Mouse (Mus musculus) forebrain, embryonic 14.5 days (tissue): ENCODE results near the gene Vstm2b. TPM values are rescaled to one million over a fixed set of nuclear protein-coding genes. Genes with fewer than 3 reads are reported as not detected.

ENCODE experiments used
- ATAC-seq: fragments of 200-750 bp; cut with Nextera tagmentation; 2 replicates; pipeline ENCODE4 v1.8.0; 2017; ENCODE audit warnings: mild to moderate bottlenecking, moderate library complexity
- DNase-seq: peaks from one replicate; pipeline ENCODE4 v3.0.0-alpha.2; 2015; ENCODE audit warnings: low spot score
- H3K27ac ChIP-seq: fragments of 300-500 bp; sonication (generic); 2 replicates; pipeline ENCODE4 v1.5.1; 2014; ENCODE audit warnings: low read depth, mild to moderate bottlenecking, control low read depth, low read length, moderate library complexity
- H3K27me3 ChIP-seq: fragments of 300-500 bp; sonication (generic); replicated peaks from 2 replicates; pipeline ENCODE4 v1.6.1; 2014; ENCODE audit warnings: low read length, control low read depth, mixed read lengths; ENCODE audit not compliant: control insufficient read depth, insufficient read depth
- H3K36me3 ChIP-seq: fragments of 300-500 bp; sonication (generic); 2 replicates; pipeline ENCODE4 v1.6.1; 2014; ENCODE audit warnings: low read length, control low read depth; ENCODE audit not compliant: control insufficient read depth, insufficient read depth
- H3K4me1 ChIP-seq: fragments of 300-500 bp; sonication (generic); 2 replicates; pipeline ENCODE4 v1.6.1; 2014; ENCODE audit warnings: antibody characterized with exemption, low read length, control low read depth; ENCODE audit not compliant: control insufficient read depth, insufficient read depth
- H3K4me2 ChIP-seq: fragments of 300-500 bp; sonication (generic); 2 replicates; pipeline ENCODE4 v1.6.1; 2014; ENCODE audit warnings: mild to moderate bottlenecking, control low read depth, low read length
- H3K4me3 ChIP-seq: fragments of 300-500 bp; sonication (generic); 2 replicates; pipeline ENCODE4 v1.5.1; 2014; ENCODE audit warnings: low read depth, low read length, control low read depth
- H3K9ac ChIP-seq: fragments of 300-500 bp; sonication (generic); 2 replicates; pipeline ENCODE4 v1.6.1; 2014; ENCODE audit warnings: mild to moderate bottlenecking, low read length, control low read depth, moderate library complexity
- H3K9me3 ChIP-seq: fragments of 300-500 bp; sonication (generic); replicated peaks from 2 replicates; pipeline ENCODE4 v1.6.1; 2016; ENCODE audit warnings: low read length, control low read depth, mixed read lengths; ENCODE audit not compliant: control insufficient read depth
- WGBS: fragments of 180-500 bp; shearing (Covaris S2); extraction: QIAGEN DNeasy Blood & Tissue Kit; methylation state at CpG from one replicate; pipeline ENCODE4 v1.1.7; 2014; 5-methylcytosine and 5-hydroxymethylcytosine counted together
- polyA plus RNA-seq: library from polyadenylated mRNA; unstranded; fragments of >200 nt; fragmentation: Nextera tagmentation; extraction: Ambion mirVana; gene quantifications from 2 replicates; pipeline ENCODE4 v1.2.1, GENCODE M21; 2014

The Vstm2b gene
- polyA plus RNA-seq = 15.3 and 19.2 TPM in 2 replicates

- Histone ChIP-seq H3K36me3 (no peaks in the 10 kb centered on the region), H3K27me3 (peaks cover 20% of the 10 kb centered on the region; the same call in 1 of the 2 replicates), H3K4me2 (peak within 1 kb of the TSS; percentile 94), H3K9ac (peak within 1 kb of the TSS; percentile 77), H3K4me3 (peak within 1 kb of the TSS; percentile 62), H3K4me1 (peaks cover 12% of the 10 kb centered on the region), H3K9me3 (no peaks in the 10 kb centered on the region), H3K27ac (peak within 1 kb of the TSS; percentile 44; the same call in 1 of the 2 replicates)
- 0 out of 2 replicates have a peak, but pooled peaks have one; percentile 0 for ATAC-seq
- 1% methylated on average over 22 of the region's 35 CpGs for WGBS
- DNase-seq = no peak
Measured at GRCm38 (mm10) chr7:40898096-40898710, at the start of gene Vstm2b. Vstm2b (plus strand) TSS chr7:40898328.

- DNase-seq = no peak
- Histone ChIP-seq H3K9me3 (no peaks in the 10 kb centered on the region), H3K4me2 (no peak overlapping the region), H3K27ac (no peak overlapping the region), H3K4me3 (no peak overlapping the region), H3K27me3 (no peaks in the 10 kb centered on the region), H3K36me3 (no peaks in the 10 kb centered on the region), H3K4me1 (no peaks in the 10 kb centered on the region), H3K9ac (no peak overlapping the region)
- ATAC-seq = no peak
- WGBS = 89% methylated on average over 7 of the region's 7 CpGs
Measured at GRCm38 (mm10) chr7:40856088-40856625, 42.0 kb upstream of the Vstm2b start.

- Histone ChIP-seq H3K4me3 (no peak overlapping the region), H3K4me1 (no peaks in the 10 kb centered on the region), H3K27ac (no peak overlapping the region), H3K36me3 (no peaks in the 10 kb centered on the region), H3K27me3 (no peaks in the 10 kb centered on the region), H3K9me3 (no peaks in the 10 kb centered on the region), H3K9ac (no peak overlapping the region), H3K4me2 (no peak overlapping the region)
- ATAC-seq = peak; percentile 63
- WGBS = 17% methylated on average over 7 of the region's 7 CpGs
- DNase-seq = peak; percentile 56
Measured at GRCm38 (mm10) chr7:40873380-40873990, 24.6 kb upstream of the Vstm2b start.

DNA sequence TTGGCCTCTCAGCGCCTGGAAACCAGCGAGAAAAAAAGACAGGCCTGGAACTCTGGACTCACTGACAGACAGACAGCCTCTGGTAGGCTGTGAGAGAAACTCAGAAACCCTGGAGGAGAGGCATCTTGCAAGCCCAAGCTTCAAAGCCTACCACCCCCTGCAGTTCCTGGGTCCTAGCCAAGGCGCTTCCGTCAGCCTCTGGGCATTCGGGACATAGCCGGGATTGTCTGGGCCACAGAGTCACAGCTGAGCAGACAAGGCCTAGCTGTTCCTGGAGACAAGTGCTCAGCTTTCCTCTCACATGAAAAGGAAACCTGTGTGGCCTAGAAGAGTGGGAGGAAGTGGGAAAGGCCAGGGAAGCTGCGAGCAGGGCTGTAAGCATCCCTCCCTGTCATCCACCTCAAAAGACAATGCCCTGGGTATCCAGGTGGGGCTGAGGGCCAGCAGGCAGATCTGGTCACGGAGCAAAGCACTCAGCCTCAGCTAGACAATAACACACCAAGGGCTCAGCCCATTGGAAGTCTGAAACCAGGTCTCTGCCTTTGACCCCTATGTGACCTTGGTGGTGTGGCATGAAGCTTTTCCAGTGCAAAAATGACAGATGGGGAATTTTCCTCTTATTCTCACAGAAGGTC is 13.2 kb upstream of the Vstm2b start:
- WGBS = 44% methylated on average over 8 of the region's 8 CpGs
- DNase-seq = peak; percentile 54
- Histone ChIP-seq H3K4me1 (no peaks in the 10 kb centered on the region), H3K9ac (no peak overlapping the region), H3K9me3 (no peaks in the 10 kb centered on the region), H3K36me3 (no peaks in the 10 kb centered on the region), H3K4me3 (no peak overlapping the region), H3K4me2 (no peak overlapping the region), H3K27me3 (no peaks in the 10 kb centered on the region), H3K27ac (no peak overlapping the region)
- peak; percentile 58; the same call in 1 of the 2 replicates for ATAC-seq

GRCm38 (mm10) chr7:40888358-40888757 is 9.8 kb upstream of the Vstm2b start:
- H3K9me3 ChIP-seq = no peaks in the 10 kb centered on the region

DNA sequence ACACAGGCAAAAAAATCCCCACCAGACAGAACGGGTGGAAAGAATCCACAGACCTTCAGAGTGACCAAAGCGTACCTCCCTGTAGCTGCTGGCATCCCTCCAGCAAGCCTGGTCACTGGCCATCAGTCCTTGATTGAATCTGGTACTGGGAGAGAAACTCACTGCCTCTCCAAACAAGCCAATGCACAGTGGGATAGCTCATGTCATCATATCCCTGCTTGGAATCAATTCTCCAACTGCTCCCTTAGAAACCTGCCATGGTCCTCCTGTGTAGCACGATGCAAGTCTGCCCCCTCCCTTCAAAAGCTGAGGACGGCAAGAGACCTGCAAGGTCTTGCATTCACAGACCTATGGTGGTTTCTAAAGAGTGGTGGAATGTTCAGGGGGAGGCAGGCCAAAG is 1.2 kb upstream of the Vstm2b start:
- WGBS = 59% methylated on average over 4 of the region's 4 CpGs

More at GRCm38 (mm10) chr7:40888358-40888757, 9.8 kb upstream of the Vstm2b start:
- no peaks in the 10 kb centered on the region for H3K27me3 ChIP-seq
- DNase-seq (no peak), ATAC-seq (no peak)
- WGBS = 90% methylated on average over 3 of the region's 3 CpGs
- H3K4me2 ChIP-seq = no peak overlapping the region
- no peak overlapping the region for H3K4me3 ChIP-seq
- H3K4me1 ChIP-seq = peaks cover 4% of the 10 kb centered on the region; the same call in 1 of the 2 replicates
- H3K36me3 ChIP-seq = no peaks in the 10 kb centered on the region
- H3K27ac ChIP-seq = no peak overlapping the region
- H3K9ac ChIP-seq = no peak overlapping the region

GRCm38 (mm10) chr7:40898711-40899375 is 715 bp downstream of the Vstm2b start:
- H3K9ac ChIP-seq = peak overlapping the region; percentile 77
- peak overlapping the region; percentile 44; the same call in 1 of the 2 replicates for H3K27ac ChIP-seq
- no peaks in the 10 kb centered on the region for H3K9me3 ChIP-seq
- ATAC-seq = peak; percentile 49
- H3K4me3 ChIP-seq = peak overlapping the region; percentile 62
- H3K27me3 ChIP-seq = peaks cover 20% of the 10 kb centered on the region; the same call in 1 of the 2 replicates
- DNase-seq = peak; percentile 51
- no peaks in the 10 kb centered on the region for H3K36me3 ChIP-seq
- peak overlapping the region; percentile 94 for H3K4me2 ChIP-seq
- WGBS = 0% methylated on average over 43 of the region's 70 CpGs
- peaks cover 12% of the 10 kb centered on the region for H3K4me1 ChIP-seq

More for the DNA sequence above, 1.2 kb upstream of the Vstm2b start:
- H3K4me3 ChIP-seq = no peak overlapping the region
- H3K27ac ChIP-seq = no peak overlapping the region
- H3K4me2 ChIP-seq = no peak overlapping the region
- H3K9ac ChIP-seq = no peak overlapping the region
- no peak for DNase-seq
- ATAC-seq = no peak
- peaks cover 12% of the 10 kb centered on the region for H3K4me1 ChIP-seq
- H3K27me3 ChIP-seq = peaks cover 20% of the 10 kb centered on the region; the same call in 1 of the 2 replicates
- no peaks in the 10 kb centered on the region for H3K36me3 ChIP-seq
- no peaks in the 10 kb centered on the region for H3K9me3 ChIP-seq
